Mouse (Mus musculus) heart, postnatal 4 days (tissue): ENCODE data around the gene Csmd2. TPM values are rescaled to one million over a fixed set of nuclear protein-coding genes. Genes with fewer than 3 reads are reported as not detected.

Experiments
- DNase-seq: peaks from one replicate; pipeline ENCODE4 v3.0.0; 2021
- total RNA-seq, 2 experiments: library from RNA; stranded (reverse); gene quantifications; 2 replicates each; pipeline ENCODE4 v1.2.3; 2021

Gene Csmd2
- total RNA-seq, 2 experiments from 2014 or later, result 0.14 to 0.16 TPM

GRCm38 (mm10) chr4:128419988-128420617, 432.4 kb downstream of the Csmd2 start:
- DNase-seq, result no peak

- no peak for DNase-seq
Observed at GRCm38 (mm10) chr4:128422486-128422885, 434.8 kb downstream of the Csmd2 start.

GRCm38 (mm10) chr4:128425339-128425738, 437.7 kb downstream of the Csmd2 start:
- DNase-seq, result no peak

- no peak for DNase-seq
Observed at GRCm38 (mm10) chr4:128427261-128428030, 439.8 kb downstream of the Csmd2 start.

GRCm38 (mm10) chr4:128428303-128429107, 440.8 kb downstream of the Csmd2 start:
- peak; percentile 49 for DNase-seq

GRCm38 (mm10) chr4:128429591-128429990, 441.9 kb downstream of the Csmd2 start:
- DNase-seq, result no peak

- DNase-seq, result no peak
Observed at GRCm38 (mm10) chr4:128440550-128440949, 452.9 kb downstream of the Csmd2 start.

GRCm38 (mm10) chr4:128441228-128441627, 453.6 kb downstream of the Csmd2 start:
- DNase-seq, result no peak

GRCm38 (mm10) chr4:128442791-128443190, 455.1 kb downstream of the Csmd2 start:
- no peak for DNase-seq

GRCm38 (mm10) chr4:128445514-128446260, 458.0 kb downstream of the Csmd2 start:
- DNase-seq, result no peak

- DNase-seq, result no peak
Observed at GRCm38 (mm10) chr4:128448831-128449431, 461.3 kb downstream of the Csmd2 start.

- no peak for DNase-seq
Observed at GRCm38 (mm10) chr4:128450137-128450536, 462.5 kb downstream of the Csmd2 start.

- DNase-seq, result peak; percentile 47
Observed at GRCm38 (mm10) chr4:128450974-128451373, 463.3 kb downstream of the Csmd2 start.

- no peak for DNase-seq
Observed at GRCm38 (mm10) chr4:128451383-128451794, 463.7 kb downstream of the Csmd2 start.

GRCm38 (mm10) chr4:128466708-128467107, 479.1 kb downstream of the Csmd2 start:
- no peak for DNase-seq

GRCm38 (mm10) chr4:128468040-128468439, 480.4 kb downstream of the Csmd2 start:
- DNase-seq, result no peak

GRCm38 (mm10) chr4:128476249-128476648, 488.6 kb downstream of the Csmd2 start:
- DNase-seq, result no peak

GRCm38 (mm10) chr4:128483891-128484290, 496.2 kb downstream of the Csmd2 start:
- no peak for DNase-seq

- no peak for DNase-seq
Observed at GRCm38 (mm10) chr4:128484679-128485078, 497.0 kb downstream of the Csmd2 start.

- no peak for DNase-seq
Observed at GRCm38 (mm10) chr4:128489521-128490100, 502.0 kb downstream of the Csmd2 start.

- DNase-seq, result no peak
Observed at GRCm38 (mm10) chr4:128492055-128492454, 504.4 kb downstream of the Csmd2 start.

- DNase-seq, result no peak
Observed at GRCm38 (mm10) chr4:128499980-128500379, 512.3 kb downstream of the Csmd2 start.
